Mouse (Mus musculus) kidney, adult 9 months (tissue): Measurements from ENCODE around the gene Gm10840.
"Not testable (repeated sequence)": the region's sequence is repeated elsewhere in the genome, so short reads cannot be mapped to it uniquely, and the experiment has no call there.

ENCODE experiments used
- DNase-seq: peaks from one replicate; pipeline ENCODE4 v3.0.0; 2022

The Gm10840 gene

GRCm38 (mm10) chr11:106160841-106161721, at the start of gene Gm10840, which contains the start of gene Limd2:
Gene Gm10840 (plus strand): TSS chr11:106160850.
Gene Limd2 (minus strand): TSS chr11:106160860.
- peak; percentile 41 for DNase-seq

- DNase-seq: no peak
These were observed 49.0 kb upstream of the Gm10840 start for GRCm38 (mm10) chr11:106111688-106112087.

- DNase-seq: no peak
These were observed 38.4 kb upstream of the Gm10840 start for GRCm38 (mm10) chr11:106122221-106122620.

GRCm38 (mm10) chr11:106122736-106123135, 37.9 kb upstream of the Gm10840 start:
- DNase-seq: peak; percentile 49

GRCm38 (mm10) chr11:106124784-106125183, 35.9 kb upstream of the Gm10840 start:
- DNase-seq: no peak

GRCm38 (mm10) chr11:106125827-106126226, 34.8 kb upstream of the Gm10840 start:
- no peak for DNase-seq

GRCm38 (mm10) chr11:106126727-106127373, 33.8 kb upstream of the Gm10840 start:
- DNase-seq: not testable (repeated sequence)

GRCm38 (mm10) chr11:106129477-106129876, 31.2 kb upstream of the Gm10840 start:
- DNase-seq: no peak

- no peak for DNase-seq
These were observed 28.1 kb upstream of the Gm10840 start for GRCm38 (mm10) chr11:106132516-106132915.

- peak; percentile 83 for DNase-seq
These were observed 25.8 kb upstream of the Gm10840 start for GRCm38 (mm10) chr11:106134580-106135528.

- DNase-seq: no peak
These were observed 9.4 kb upstream of the Gm10840 start for GRCm38 (mm10) chr11:106151219-106151618.

GRCm38 (mm10) chr11:106152132-106152531, 8.5 kb upstream of the Gm10840 start:
- DNase-seq: no peak

GRCm38 (mm10) chr11:106154091-106154490, 6.6 kb upstream of the Gm10840 start:
- no peak for DNase-seq

GRCm38 (mm10) chr11:106154770-106155169, 5.9 kb upstream of the Gm10840 start:
- DNase-seq: peak; percentile 53

- no peak for DNase-seq
These were observed 4.9 kb upstream of the Gm10840 start for GRCm38 (mm10) chr11:106155761-106156160.

GRCm38 (mm10) chr11:106156257-106156656, 4.4 kb upstream of the Gm10840 start:
- peak; percentile 16 for DNase-seq

GRCm38 (mm10) chr11:106157154-106157553, 3.5 kb upstream of the Gm10840 start:
- DNase-seq: no peak

GRCm38 (mm10) chr11:106158081-106158929, 2.3 kb upstream of the Gm10840 start:
- peak; percentile 32 for DNase-seq

- DNase-seq: peak; percentile 37
These were observed 1.8 kb upstream of the Gm10840 start for GRCm38 (mm10) chr11:106158930-106159215.

- peak; percentile 45 for DNase-seq
These were observed 1.3 kb upstream of the Gm10840 start for GRCm38 (mm10) chr11:106159216-106159920.
